21 mouse cellular contexts compared by ENCODE assay signal in genomic region chr8:84489223-84489622, GRCm38 (mm10).
DNase-seq lines count a peak whose midpoint lies in the region; ATAC-seq and TF ChIP-seq lines count a peak whose summit lies in the region.
"Had no signal": no experiment of that assay in that cellular context is flagged by ENCODE, and none has a peak within 500 bp of the region (broad histone marks: within the 10 kb centered on the region; RNA-seq: fewer than 3 reads in every experiment).

No protein-coding gene starts in this region.

- no peaks in the 10 kb centered on the region for H3K9me3 ChIP-seq in hindbrain, postnatal 0 days (ENCODE audit: low read length)
- H3K9me3 ChIP-seq in hindbrain, embryonic 13.5 days: no peaks in the 10 kb centered on the region
- H3K9me3 ChIP-seq in forebrain, embryonic 13.5 days (replicated peaks): no peaks in the 10 kb centered on the region
- H3K9me3 ChIP-seq: embryonic facial prominence, embryonic 12.5 days; forebrain, embryonic 12.5 days; heart, embryonic 12.5 days had no signal

- TF ChIP-seq POLR2A in cerebellum, adult 2 months (IDR thresholded peaks at IDR 0.05; ENCODE audit: borderline replicate concordance, insufficient read depth, low read length): no peak

- H3K27me3 ChIP-seq in hindbrain, postnatal 0 days (ENCODE audit: insufficient read depth, low read length): no peaks in the 10 kb centered on the region
- no peaks in the 10 kb centered on the region for H3K27me3 ChIP-seq in hindbrain, embryonic 13.5 days
- H3K27me3 ChIP-seq in cerebellum, adult 2 months (ENCODE audit: control insufficient read depth, insufficient read depth, low read length): no peaks in the 10 kb centered on the region
- H3K27me3 ChIP-seq in forebrain, embryonic 13.5 days: no peaks in the 10 kb centered on the region
- H3K27me3 ChIP-seq: embryonic facial prominence, embryonic 12.5 days; forebrain, embryonic 12.5 days had no signal

- no peak overlapping the region for H3K4me3 ChIP-seq in hindbrain, postnatal 0 days (ENCODE audit: low read length)
- H3K4me3 ChIP-seq in hindbrain, embryonic 13.5 days: no peak overlapping the region
- no peak overlapping the region for H3K4me3 ChIP-seq in cerebellum, adult 2 months (replicated peaks; ENCODE audit: insufficient read depth, low read depth, low read length)
- no peak overlapping the region for H3K4me3 ChIP-seq in forebrain, embryonic 13.5 days
- H3K4me3 ChIP-seq: embryonic facial prominence, embryonic 12.5 days; forebrain, embryonic 12.5 days; gastrocnemius, adult 2 months; heart, embryonic 12.5 days had no signal

- peak; percentile 17 for DNase-seq in hindbrain, postnatal 0 days (ENCODE audit: low spot score)
- DNase-seq in cerebellum, adult 2 months: peak; percentile 61 to 73
- DNase-seq in cerebellum, adult 9-11 months: peak; percentile 83
- DNase-seq in cerebellum, postnatal 36 days: peak; percentile 58 to 62
- DNase-seq: adrenal gland, adult 2 months; adrenal gland, postnatal 25 days; forebrain, postnatal 0 days; gastrocnemius, adult 2 months; gastrocnemius, postnatal 25 days; heart, postnatal 4 days; kidney, adult 9 months had no signal

- no peaks in the 10 kb centered on the region for H3K36me3 ChIP-seq in hindbrain, postnatal 0 days (ENCODE audit: insufficient read depth, low read length)
- H3K36me3 ChIP-seq in hindbrain, embryonic 13.5 days: no peaks in the 10 kb centered on the region; the same call in 1 of the 2 replicates
- no peaks in the 10 kb centered on the region for H3K36me3 ChIP-seq in forebrain, embryonic 13.5 days (ENCODE audit: poor library complexity, severe bottlenecking)
- H3K36me3 ChIP-seq: embryonic facial prominence, embryonic 12.5 days; forebrain, embryonic 12.5 days; heart, embryonic 12.5 days had no signal

- H3K9ac ChIP-seq in hindbrain, postnatal 0 days (replicated peaks; ENCODE audit: low read length): no peak overlapping the region
- no peak overlapping the region for H3K9ac ChIP-seq in hindbrain, embryonic 13.5 days
- H3K9ac ChIP-seq in forebrain, embryonic 13.5 days: no peak overlapping the region
- H3K9ac ChIP-seq: embryonic facial prominence, embryonic 12.5 days; forebrain, embryonic 12.5 days; forebrain, postnatal 0 days; heart, embryonic 12.5 days; hindbrain, embryonic 14.5 days had no signal

- TF ChIP-seq CTCF in hindbrain, postnatal 0 days (IDR thresholded peaks at IDR 0.05; ENCODE audit: low read depth): no peak
- no peak for TF ChIP-seq CTCF in cerebellum, adult 2 months (IDR thresholded peaks at IDR 0.05; ENCODE audit: borderline replicate concordance, insufficient read depth, low read depth, low read length)

- no peak overlapping the region for H3K4me2 ChIP-seq in hindbrain, postnatal 0 days (ENCODE audit: low read depth, low read length)
- no peak overlapping the region for H3K4me2 ChIP-seq in hindbrain, embryonic 13.5 days
- H3K4me2 ChIP-seq in forebrain, embryonic 13.5 days: no peak overlapping the region
- H3K4me2 ChIP-seq: embryonic facial prominence, embryonic 12.5 days; forebrain, embryonic 12.5 days; heart, embryonic 12.5 days; hindbrain, embryonic 14.5 days had no signal

- WGBS in hindbrain, postnatal 0 days: 58% methylated on average over 3 of the region's 3 CpGs
- 84% methylated on average over 3 of the region's 3 CpGs for WGBS in hindbrain, embryonic 13.5 days
- WGBS in cerebellum, adult 2 months: 17% methylated on average over 3 of the region's 3 CpGs
- WGBS in forebrain, embryonic 13.5 days: 82% methylated on average over 3 of the region's 3 CpGs

- no peak overlapping the region for H3K27ac ChIP-seq in hindbrain, postnatal 0 days
- H3K27ac ChIP-seq in hindbrain, embryonic 13.5 days: no peak overlapping the region
- H3K27ac ChIP-seq in cerebellum, adult 2 months (ENCODE audit: insufficient read depth, low read length): no peak overlapping the region
- H3K27ac ChIP-seq in forebrain, embryonic 13.5 days: no peak overlapping the region
- H3K27ac ChIP-seq: embryonic facial prominence, embryonic 12.5 days; forebrain, embryonic 12.5 days; gastrocnemius, adult 2 months; hindbrain, embryonic 14.5 days; kidney, postnatal 0 days had no signal

- ATAC-seq in hindbrain, postnatal 0 days: peak; percentile 47; the same call in 1 of the 2 replicates
- ATAC-seq in hindbrain, embryonic 13.5 days (ENCODE audit: low FRiP score): no peak
- ATAC-seq in forebrain, embryonic 13.5 days: no peak
- ATAC-seq in erythroid progenitor cell, adult 5-6 weeks (replicated peaks; ENCODE audit: low FRiP score, poor library complexity, severe bottlenecking): no peak
- ATAC-seq: forebrain, postnatal 0 days; inflammation-experienced regulatory T-cells, adult 6 months; intestine, postnatal 0 days had no signal

- H3K4me1 ChIP-seq in hindbrain, postnatal 0 days (ENCODE audit: insufficient read depth, low read length): peaks cover 8% of the 10 kb centered on the region
- H3K4me1 ChIP-seq in hindbrain, embryonic 13.5 days (replicated peaks): peaks cover 13% of the 10 kb centered on the region
- peaks cover 49% of the 10 kb centered on the region for H3K4me1 ChIP-seq in cerebellum, adult 2 months (ENCODE audit: control insufficient read depth, insufficient read depth, low read length)
- H3K4me1 ChIP-seq in forebrain, embryonic 13.5 days: peaks cover 6% of the 10 kb centered on the region
- H3K4me1 ChIP-seq: embryonic facial prominence, embryonic 12.5 days; heart, embryonic 12.5 days had no signal

Comparison
In these comparisons a context has a peak if more than half of its experiments do, and no peak if none do; other contexts are left out.
1. DNase-seq: peak in every context shown above with its lines; median percentile 83 in cerebellum, adult 9-11 months; 67 in cerebellum, adult 2 months; 60 in cerebellum, postnatal 36 days; 17 in hindbrain, postnatal 0 days.